In genomic region chr4:133087835-133088234, GRCm38 (mm10) we compare ENCODE assay signal across 8 mouse cellular contexts. TPM values are rescaled to one million over a fixed set of nuclear protein-coding genes. Genes with fewer than 3 reads are reported as not detected.
DNase-seq lines count a peak whose midpoint lies in the region; ATAC-seq and TF ChIP-seq lines count a peak whose summit lies in the region.
"Had no signal": no experiment of that assay in that cellular context is flagged by ENCODE, and none has a peak within 500 bp of the region (broad histone marks: within the 10 kb centered on the region; RNA-seq: fewer than 3 reads in every experiment).

No protein-coding gene starts in this region.

- H3K27me3 ChIP-seq in neural tube, embryonic 13.5 days = no peaks in the 10 kb centered on the region
- H3K27me3 ChIP-seq in heart, embryonic 13.5 days (replicated peaks) = no peaks in the 10 kb centered on the region
- no peaks in the 10 kb centered on the region for H3K27me3 ChIP-seq in limb, embryonic 14.5 days (ENCODE audit: control insufficient read depth, insufficient read depth, low read length)

- DNase-seq in neural tube, embryonic 10.5 days (ENCODE audit: extremely low spot score, low spot score) = no peak
- DNase-seq in limb, embryonic 14.5 days (ENCODE audit: low spot score) = no peak
- peak; percentile 68 for DNase-seq in thymus, postnatal 0 days (ENCODE audit: low spot score)
- DNase-seq in cerebellum, adult 9-11 months = no peak

- ATAC-seq in neural tube, embryonic 13.5 days (ENCODE audit: low read depth) = no peak
- ATAC-seq in heart, embryonic 13.5 days (ENCODE audit: extremely low read depth, insufficient number of reproducible peaks, low FRiP score, low TSS enrichment) = no peak
- ATAC-seq in limb, embryonic 14.5 days (ENCODE audit: low FRiP score, low read depth) = no peak
- ATAC-seq in cerebellum, adult (ENCODE audit: insufficient number of reproducible peaks, low FRiP score, low TSS enrichment) = no peak

- WGBS in neural tube, embryonic 13.5 days = 50% methylated on average over 8 of the region's 8 CpGs
- 4% methylated on average over 8 of the region's 8 CpGs for WGBS in heart, embryonic 13.5 days
- WGBS in limb, embryonic 14.5 days = 35% methylated on average over 8 of the region's 8 CpGs

- peak overlapping the region; percentile 6; the same call in 1 of the 2 replicates for H3K27ac ChIP-seq in neural tube, embryonic 13.5 days (replicated peaks)
- peak overlapping the region; percentile 99 for H3K27ac ChIP-seq in heart, embryonic 13.5 days (replicated peaks)
- no peak overlapping the region for H3K27ac ChIP-seq in limb, embryonic 14.5 days (replicated peaks; ENCODE audit: low read depth, low read length)
- H3K27ac ChIP-seq: midbrain, embryonic 12.5 days had no signal

- no peaks in the 10 kb centered on the region for H3K9me3 ChIP-seq in neural tube, embryonic 13.5 days
- no peaks in the 10 kb centered on the region for H3K9me3 ChIP-seq in heart, embryonic 13.5 days
- no peaks in the 10 kb centered on the region for H3K9me3 ChIP-seq in limb, embryonic 14.5 days (ENCODE audit: control insufficient read depth, low read length)
- H3K9me3 ChIP-seq: midbrain, embryonic 12.5 days had no signal

- no peak overlapping the region for H3K4me3 ChIP-seq in neural tube, embryonic 13.5 days
- H3K4me3 ChIP-seq in heart, embryonic 13.5 days = no peak overlapping the region
- no peak overlapping the region for H3K4me3 ChIP-seq in limb, embryonic 14.5 days (replicated peaks; ENCODE audit: low read length)
- H3K4me3 ChIP-seq: midbrain, embryonic 12.5 days had no signal

- no peak for TF ChIP-seq POLR2A in limb, embryonic 14.5 days (IDR thresholded peaks at IDR 0.05; ENCODE audit: borderline replicate concordance, extremely low read depth, insufficient read depth, insufficient read length)

- no peaks in the 10 kb centered on the region for H3K36me3 ChIP-seq in neural tube, embryonic 13.5 days
- no peaks in the 10 kb centered on the region for H3K36me3 ChIP-seq in heart, embryonic 13.5 days
- H3K36me3 ChIP-seq in limb, embryonic 14.5 days (ENCODE audit: control insufficient read depth, insufficient read depth, low read length) = no peaks in the 10 kb centered on the region
- H3K36me3 ChIP-seq: midbrain, embryonic 12.5 days had no signal

- H3K4me2 ChIP-seq in neural tube, embryonic 13.5 days = no peak overlapping the region
- peak overlapping the region; percentile 48 for H3K4me2 ChIP-seq in heart, embryonic 13.5 days
- H3K4me2 ChIP-seq in limb, embryonic 14.5 days (replicated peaks; ENCODE audit: low read depth, low read length, severe bottlenecking) = no peak overlapping the region; the same call in 1 of the 2 replicates
- H3K4me2 ChIP-seq: midbrain, embryonic 12.5 days had no signal

- H3K9ac ChIP-seq in neural tube, embryonic 13.5 days = peak overlapping the region; percentile 42; the same call in 1 of the 2 replicates
- H3K9ac ChIP-seq in heart, embryonic 13.5 days = peak overlapping the region; percentile 77
- 0 out of 2 replicates have a peak overlapping the region, but pooled peaks have one; percentile 7 for H3K9ac ChIP-seq in limb, embryonic 14.5 days (ENCODE audit: low read depth, low read length, severe bottlenecking)
- H3K9ac ChIP-seq: midbrain, embryonic 12.5 days had no signal

- peaks cover 79% of the 10 kb centered on the region for H3K4me1 ChIP-seq in neural tube, embryonic 13.5 days (replicated peaks)
- peaks cover 95% of the 10 kb centered on the region for H3K4me1 ChIP-seq in heart, embryonic 13.5 days
- peaks cover 76% of the 10 kb centered on the region for H3K4me1 ChIP-seq in limb, embryonic 14.5 days (ENCODE audit: control insufficient read depth, insufficient read depth, low read length)

RNA-seq across cellular contexts. Expression of gene Wasf2, which starts 42.5 kb away (rescaled TPM):
- 34.0 and 36.5 TPM in 2 replicates for polyA plus RNA-seq in neural tube, embryonic 13.5 days (2015; fragmentation: Nextera tagmentation; extraction: Ambion mirVana)
- 64.6 and 72.7 TPM in 2 replicates for polyA plus RNA-seq in heart, embryonic 13.5 days (2015; fragmentation: Nextera tagmentation; extraction: Ambion mirVana)
- polyA plus RNA-seq in limb, embryonic 14.5 days (2012; rRNA removed) = 62.0 and 70.9 TPM in 2 replicates
- polyA plus RNA-seq in limb, embryonic 14.5 days (2014; fragmentation: Nextera tagmentation; extraction: Ambion mirVana) = 92.2 and 96.6 TPM in 2 replicates
- 140 and 190 TPM in 2 replicates for polyA plus RNA-seq in thymus, postnatal 0 days (2015; fragmentation: Nextera tagmentation; extraction: Ambion mirVana)

Comparison
In these comparisons a context has a peak if more than half of its experiments do, and no peak if none do; other contexts are left out.
1. H3K9ac ChIP-seq: peak in every context shown above with its lines; median percentile 77 in heart, embryonic 13.5 days; 42 in neural tube, embryonic 13.5 days; 7 in limb, embryonic 14.5 days.